Mouse (Mus musculus): ENCODE data around the gene 2010111I01Rik. TPM values are rescaled to one million over a fixed set of nuclear protein-coding genes. Genes with fewer than 3 reads are reported as not detected.

Gene 2010111I01Rik
- polyA plus RNA-seq, 1 experiment = 144 TPM

DNA sequence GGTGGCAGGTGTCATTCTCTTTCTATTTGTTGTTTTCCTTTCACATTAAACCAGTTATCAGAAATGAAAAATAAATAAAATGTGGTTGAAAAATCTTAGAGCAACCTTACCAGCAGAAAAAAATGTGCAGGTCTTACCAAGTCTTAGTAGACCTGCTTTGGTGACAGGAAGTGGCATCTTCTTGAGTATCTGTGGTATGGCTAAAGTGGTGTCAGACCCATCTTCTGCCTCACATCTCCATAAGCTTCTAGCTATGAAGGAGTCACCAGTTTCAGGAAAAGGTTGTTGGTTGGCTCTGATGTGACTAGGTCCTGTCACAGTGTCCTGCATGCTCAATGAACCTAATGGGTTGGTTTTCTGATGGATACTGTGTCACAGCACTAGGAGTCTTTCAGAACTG, 176.6 kb downstream of the 2010111I01Rik start:
- no peaks in the 10 kb centered on the region for H3K79me2 ChIP-seq (ENCODE audit: control insufficient read depth, insufficient read depth)
- H3K4me2 ChIP-seq (ENCODE audit: low read depth) = peak overlapping the region; percentile 55
- H3ac ChIP-seq (ENCODE audit: control insufficient read depth, insufficient read length) = no peak overlapping the region
- no peak overlapping the region for H3K4me3 ChIP-seq
- no peaks in the 10 kb centered on the region for H3K27me3 ChIP-seq (ENCODE audit: control insufficient read depth, insufficient read depth, insufficient read length)
- H3K36me3 ChIP-seq (ENCODE audit: control insufficient read depth, insufficient read depth) = no peaks in the 10 kb centered on the region
- TF ChIP-seq POLR2AphosphoS2 (IDR thresholded peaks at IDR 0.05; ENCODE audit: insufficient read length, low read depth) (no peak), SRF (IDR thresholded peaks at IDR 0.05; ENCODE audit: control insufficient read depth, insufficient read length, low read depth) (no peak), MYOD1 (IDR thresholded peaks at IDR 0.05; ENCODE audit: control insufficient read depth in 1 of 3, insufficient read length in 2 of 3, low read depth in 2 of 3) (no peak), CEBPB (IDR thresholded peaks at IDR 0.05; ENCODE audit: insufficient read depth, poor library complexity, severe bottlenecking) (no peak), REST (IDR thresholded peaks at IDR 0.05; ENCODE audit: insufficient read depth, insufficient read length) (no peak), MAX (IDR thresholded peaks at IDR 0.05; ENCODE audit: low read depth) (no peak), E2F4 (IDR thresholded peaks at IDR 0.05; ENCODE audit: insufficient read depth) (no peak), POLR2A (IDR thresholded peaks at IDR 0.05; ENCODE audit: insufficient read length, low read depth) (no peak), TCF3 (IDR thresholded peaks at IDR 0.05; ENCODE audit: insufficient read length, low read depth) (no peak), MYOG (IDR thresholded peaks at IDR 0.05; ENCODE audit: control insufficient read depth in 1 of 3, insufficient read depth in 1 of 3, insufficient read length in 2 of 3, low read depth in 2 of 3) (no peak), TCF12 (IDR thresholded peaks at IDR 0.05; ENCODE audit: insufficient read depth, poor library complexity, severe bottlenecking) (no peak), USF1 (IDR thresholded peaks at IDR 0.05; ENCODE audit: low read depth) (no peak)

DNA sequence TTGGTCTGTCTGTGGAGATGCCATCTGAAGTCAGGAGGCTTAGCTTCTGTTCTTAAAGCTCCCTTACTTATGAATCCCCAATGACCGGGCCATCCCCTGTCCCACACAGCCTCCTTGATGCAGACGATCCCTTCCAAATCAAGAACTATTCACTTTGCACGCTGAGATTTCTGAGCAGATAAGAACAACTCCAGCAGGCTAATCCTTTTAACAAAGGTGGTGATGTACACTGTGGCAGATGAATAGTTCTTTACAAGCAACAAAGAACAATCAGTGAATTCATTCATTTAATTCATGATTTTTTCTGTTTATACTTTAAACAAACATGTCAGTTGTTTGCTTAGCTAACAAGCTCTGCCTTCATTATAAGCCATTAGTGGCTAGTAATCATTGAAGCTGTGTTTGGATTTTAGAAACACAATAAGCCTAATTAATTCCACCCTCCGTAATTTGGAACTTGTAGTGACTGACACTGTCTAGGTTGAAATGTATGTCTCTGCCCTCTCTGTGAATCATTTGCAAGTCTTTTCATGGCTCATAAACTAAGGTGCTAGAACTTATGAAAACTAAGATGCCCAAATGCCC, 182.0 kb downstream of the 2010111I01Rik start:
- no peak overlapping the region for H3ac ChIP-seq (ENCODE audit: control insufficient read depth, insufficient read length)
- no peak overlapping the region for H3K4me3 ChIP-seq
- H3K4me2 ChIP-seq (ENCODE audit: low read depth) = no peak overlapping the region
- no peaks in the 10 kb centered on the region for H3K36me3 ChIP-seq (ENCODE audit: control insufficient read depth, insufficient read depth)
- TF ChIP-seq MYOD1 (IDR thresholded peaks at IDR 0.05; ENCODE audit: control insufficient read depth in 1 of 3, insufficient read length in 2 of 3, low read depth in 2 of 3) (no peak), POLR2AphosphoS2 (IDR thresholded peaks at IDR 0.05; ENCODE audit: insufficient read length, low read depth) (no peak), MAX (IDR thresholded peaks at IDR 0.05; ENCODE audit: low read depth) (no peak), USF1 (IDR thresholded peaks at IDR 0.05; ENCODE audit: low read depth) (no peak), TCF12 (IDR thresholded peaks at IDR 0.05; ENCODE audit: insufficient read depth, poor library complexity, severe bottlenecking) (no peak), POLR2A (IDR thresholded peaks at IDR 0.05; ENCODE audit: insufficient read length, low read depth) (no peak)
- H3K27me3 ChIP-seq (ENCODE audit: control insufficient read depth, insufficient read depth, insufficient read length) = no peaks in the 10 kb centered on the region
- no peaks in the 10 kb centered on the region for H3K79me2 ChIP-seq (ENCODE audit: control insufficient read depth, insufficient read depth)

DNA sequence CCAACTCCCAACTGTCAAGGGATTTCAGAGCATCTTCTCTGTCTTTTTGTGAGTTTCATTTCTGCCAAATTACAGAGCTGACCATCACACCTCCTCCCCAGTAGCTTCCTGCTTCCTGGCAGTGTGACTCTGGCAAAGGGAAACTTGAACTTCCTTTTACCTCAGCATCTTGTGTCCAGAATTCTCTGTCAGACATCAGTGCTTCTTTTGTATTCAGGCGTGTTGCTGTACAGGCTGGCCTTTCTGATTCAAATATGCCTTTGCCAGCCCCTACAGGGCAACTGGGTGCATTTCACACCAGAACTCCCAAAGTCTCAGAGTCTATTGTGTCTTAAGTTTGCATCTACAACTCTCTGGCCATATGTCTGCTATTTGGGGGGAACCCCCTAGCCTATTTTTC, 183.5 kb downstream of the 2010111I01Rik start:
- Histone ChIP-seq H3K27me3 (ENCODE audit: control insufficient read depth, insufficient read depth, insufficient read length) (no peaks in the 10 kb centered on the region), H3K4me2 (ENCODE audit: low read depth) (no peak overlapping the region), H3K36me3 (ENCODE audit: control insufficient read depth, insufficient read depth) (no peaks in the 10 kb centered on the region), H3K79me2 (ENCODE audit: control insufficient read depth, insufficient read depth) (no peaks in the 10 kb centered on the region), H3K4me3 (no peak overlapping the region), H3ac (ENCODE audit: control insufficient read depth, insufficient read length) (no peak overlapping the region)
- TF ChIP-seq SRF (IDR thresholded peaks at IDR 0.05; ENCODE audit: control insufficient read depth, insufficient read length, low read depth) (no peak), TCF3 (IDR thresholded peaks at IDR 0.05; ENCODE audit: insufficient read length, low read depth) (no peak), E2F4 (IDR thresholded peaks at IDR 0.05; ENCODE audit: insufficient read depth) (no peak), MYOG (IDR thresholded peaks at IDR 0.05; ENCODE audit: control insufficient read depth in 1 of 3, insufficient read depth in 1 of 3, insufficient read length in 2 of 3, low read depth in 2 of 3) (no peak), MAX (IDR thresholded peaks at IDR 0.05; ENCODE audit: low read depth) (no peak), USF1 (IDR thresholded peaks at IDR 0.05; ENCODE audit: low read depth) (no peak), TCF12 (IDR thresholded peaks at IDR 0.05; ENCODE audit: insufficient read depth, poor library complexity, severe bottlenecking) (no peak), CEBPB (IDR thresholded peaks at IDR 0.05; ENCODE audit: insufficient read depth, poor library complexity, severe bottlenecking) (no peak), POLR2AphosphoS2 (IDR thresholded peaks at IDR 0.05; ENCODE audit: insufficient read length, low read depth) (no peak), POLR2A (IDR thresholded peaks at IDR 0.05; ENCODE audit: insufficient read length, low read depth) (no peak), MYOD1 (IDR thresholded peaks at IDR 0.05; ENCODE audit: control insufficient read depth in 1 of 3, insufficient read length in 2 of 3, low read depth in 2 of 3) (no peak), REST (IDR thresholded peaks at IDR 0.05; ENCODE audit: insufficient read depth, insufficient read length) (no peak)

GRCm38 (mm10) chr13:63150470-63151020, 185.9 kb downstream of the 2010111I01Rik start:
- Histone ChIP-seq H3K36me3 (ENCODE audit: control insufficient read depth, insufficient read depth) (no peaks in the 10 kb centered on the region), H3K27me3 (ENCODE audit: control insufficient read depth, insufficient read depth, insufficient read length) (no peaks in the 10 kb centered on the region), H3K79me2 (ENCODE audit: control insufficient read depth, insufficient read depth) (no peaks in the 10 kb centered on the region), H3K4me3 (no peak overlapping the region), H3K4me2 (ENCODE audit: low read depth) (no peak overlapping the region), H3ac (ENCODE audit: control insufficient read depth, insufficient read length) (no peak overlapping the region)
- TF ChIP-seq E2F4 (IDR thresholded peaks at IDR 0.05; ENCODE audit: insufficient read depth) (no peak), MAX (IDR thresholded peaks at IDR 0.05; ENCODE audit: low read depth) (no peak), SRF (IDR thresholded peaks at IDR 0.05; ENCODE audit: control insufficient read depth, insufficient read length, low read depth) (no peak), REST (IDR thresholded peaks at IDR 0.05; ENCODE audit: insufficient read depth, insufficient read length) (no peak), POLR2AphosphoS2 (IDR thresholded peaks at IDR 0.05; ENCODE audit: insufficient read length, low read depth) (no peak), USF1 (IDR thresholded peaks at IDR 0.05; ENCODE audit: low read depth) (no peak), CEBPB (IDR thresholded peaks at IDR 0.05; ENCODE audit: insufficient read depth, poor library complexity, severe bottlenecking) (no peak), MYOD1 (IDR thresholded peaks at IDR 0.05; ENCODE audit: control insufficient read depth in 1 of 3, insufficient read length in 2 of 3, low read depth in 2 of 3) (no peak), MYOG (IDR thresholded peaks at IDR 0.05; ENCODE audit: control insufficient read depth in 1 of 3, insufficient read depth in 1 of 3, insufficient read length in 2 of 3, low read depth in 2 of 3) (no peak), TCF3 (IDR thresholded peaks at IDR 0.05; ENCODE audit: insufficient read length, low read depth) (no peak), POLR2A (IDR thresholded peaks at IDR 0.05; ENCODE audit: insufficient read length, low read depth) (no peak), TCF12 (IDR thresholded peaks at IDR 0.05; ENCODE audit: insufficient read depth, poor library complexity, severe bottlenecking) (no peak)
